Mouse (Mus musculus): ENCODE measurements around the gene Tex9. TPM values are rescaled to one million over a fixed set of nuclear protein-coding genes. Genes with fewer than 3 reads are reported as not detected.

Gene Tex9
- polyA plus RNA-seq, 1 experiment from 2014 or later, result 2.4 TPM

GRCm38 (mm10) chr9:72493465-72493864, 1.5 kb upstream of the Tex9 start:
- Histone ChIP-seq H3K9me3 (replicated peaks; ENCODE audit: control insufficient read depth, low read length) (no peaks in the 10 kb centered on the region), H3K4me3 (ENCODE audit: low read depth, low read length) (no peak overlapping the region), H3K9ac (ENCODE audit: low read depth, low read length) (no peak overlapping the region), H3K27ac (ENCODE audit: low read length) (no peak overlapping the region), H3K4me2 (ENCODE audit: low read depth, low read length) (no peak overlapping the region), H3K36me3 (ENCODE audit: control insufficient read depth, insufficient read depth) (no peaks in the 10 kb centered on the region), H3K27me3 (ENCODE audit: control insufficient read depth, insufficient read depth, low read depth, low read length) (no peaks in the 10 kb centered on the region), H3K4me1 (ENCODE audit: control insufficient read depth, low read depth, low read length) (peaks cover 22% of the 10 kb centered on the region)
- WGBS (ENCODE audit: insufficient replicate concordance), result 58% methylated on average over 2 of the region's 2 CpGs
- ATAC-seq (ENCODE audit: low read depth), result no peak

- Histone ChIP-seq H3K4me3 (ENCODE audit: low read depth, low read length) (peak overlapping the region; percentile 88), H3K36me3 (ENCODE audit: control insufficient read depth, insufficient read depth) (no peaks in the 10 kb centered on the region), H3K27me3 (ENCODE audit: control insufficient read depth, insufficient read depth, low read depth, low read length) (no peaks in the 10 kb centered on the region), H3K4me1 (ENCODE audit: control insufficient read depth, low read depth, low read length) (peaks cover 22% of the 10 kb centered on the region), H3K4me2 (ENCODE audit: low read depth, low read length) (peak overlapping the region; percentile 84), H3K27ac (ENCODE audit: low read length) (peak overlapping the region; percentile 76), H3K9ac (ENCODE audit: low read depth, low read length) (peak overlapping the region; percentile 70), H3K9me3 (replicated peaks; ENCODE audit: control insufficient read depth, low read length) (no peaks in the 10 kb centered on the region)
- under 1% methylated on average over 32 of the region's 32 CpGs for WGBS (ENCODE audit: insufficient replicate concordance)
- ATAC-seq (ENCODE audit: low read depth), result peak; percentile 98
These were observed 336 bp downstream of the Tex9 start for GRCm38 (mm10) chr9:72491559-72492193.

GRCm38 (mm10) chr9:72489131-72489530, 2.9 kb downstream of the Tex9 start:
- H3K9me3 ChIP-seq (replicated peaks; ENCODE audit: control insufficient read depth, low read length), result no peaks in the 10 kb centered on the region
- H3K27me3 ChIP-seq (ENCODE audit: control insufficient read depth, insufficient read depth, low read depth, low read length), result no peaks in the 10 kb centered on the region
- WGBS (ENCODE audit: insufficient replicate concordance), result 67% methylated on average over 5 of the region's 5 CpGs
- no peak overlapping the region for H3K27ac ChIP-seq (ENCODE audit: low read length)
- no peak overlapping the region for H3K9ac ChIP-seq (ENCODE audit: low read depth, low read length)
- H3K4me1 ChIP-seq (ENCODE audit: control insufficient read depth, low read depth, low read length), result peaks cover 22% of the 10 kb centered on the region
- H3K36me3 ChIP-seq (ENCODE audit: control insufficient read depth, insufficient read depth), result no peaks in the 10 kb centered on the region
- ATAC-seq (ENCODE audit: low read depth), result no peak
- no peak overlapping the region for H3K4me3 ChIP-seq (ENCODE audit: low read depth, low read length)
- H3K4me2 ChIP-seq (ENCODE audit: low read depth, low read length), result no peak overlapping the region

- H3K4me3 ChIP-seq (ENCODE audit: low read depth, low read length), result no peak overlapping the region
- no peak overlapping the region for H3K27ac ChIP-seq (ENCODE audit: low read length)
- H3K4me2 ChIP-seq (ENCODE audit: low read depth, low read length), result no peak overlapping the region
- H3K9me3 ChIP-seq (replicated peaks; ENCODE audit: control insufficient read depth, low read length), result no peaks in the 10 kb centered on the region
- no peaks in the 10 kb centered on the region for H3K27me3 ChIP-seq (ENCODE audit: control insufficient read depth, insufficient read depth, low read depth, low read length)
- no peak overlapping the region for H3K9ac ChIP-seq (ENCODE audit: low read depth, low read length)
- H3K36me3 ChIP-seq (ENCODE audit: control insufficient read depth, insufficient read depth), result no peaks in the 10 kb centered on the region
- ATAC-seq (ENCODE audit: low read depth), result no peak
- peaks cover 22% of the 10 kb centered on the region for H3K4me1 ChIP-seq (ENCODE audit: control insufficient read depth, low read depth, low read length)
These were observed 3.5 kb downstream of the Tex9 start for GRCm38 (mm10) chr9:72488523-72488922.

- H3K36me3 ChIP-seq (ENCODE audit: control insufficient read depth, insufficient read depth), result no peaks in the 10 kb centered on the region
- no peak for ATAC-seq (ENCODE audit: low read depth)
- H3K27ac ChIP-seq (ENCODE audit: low read length), result no peak overlapping the region
- H3K4me2 ChIP-seq (ENCODE audit: low read depth, low read length), result no peak overlapping the region
- no peaks in the 10 kb centered on the region for H3K27me3 ChIP-seq (ENCODE audit: control insufficient read depth, insufficient read depth, low read depth, low read length)
- WGBS (ENCODE audit: insufficient replicate concordance), result 76% methylated on average over 1 of the region's 1 CpGs
- no peaks in the 10 kb centered on the region for H3K9me3 ChIP-seq (replicated peaks; ENCODE audit: control insufficient read depth, low read length)
- H3K4me1 ChIP-seq (ENCODE audit: control insufficient read depth, low read depth, low read length), result no peaks in the 10 kb centered on the region
- H3K4me3 ChIP-seq (ENCODE audit: low read depth, low read length), result no peak overlapping the region
- no peak overlapping the region for H3K9ac ChIP-seq (ENCODE audit: low read depth, low read length)
These were observed 12.7 kb downstream of the Tex9 start for GRCm38 (mm10) chr9:72479276-72479675.

GRCm38 (mm10) chr9:72477306-72477705, 14.7 kb downstream of the Tex9 start:
- Histone ChIP-seq H3K27ac (ENCODE audit: low read length) (no peak overlapping the region), H3K4me2 (ENCODE audit: low read depth, low read length) (no peak overlapping the region), H3K36me3 (ENCODE audit: control insufficient read depth, insufficient read depth) (no peaks in the 10 kb centered on the region), H3K27me3 (ENCODE audit: control insufficient read depth, insufficient read depth, low read depth, low read length) (no peaks in the 10 kb centered on the region), H3K4me3 (ENCODE audit: low read depth, low read length) (no peak overlapping the region), H3K9ac (ENCODE audit: low read depth, low read length) (no peak overlapping the region), H3K4me1 (ENCODE audit: control insufficient read depth, low read depth, low read length) (no peaks in the 10 kb centered on the region), H3K9me3 (replicated peaks; ENCODE audit: control insufficient read depth, low read length) (no peaks in the 10 kb centered on the region)
- WGBS (ENCODE audit: insufficient replicate concordance), result 74% methylated on average over 6 of the region's 6 CpGs
- no peak for ATAC-seq (ENCODE audit: low read depth)

- no peak overlapping the region for H3K4me2 ChIP-seq (ENCODE audit: low read depth, low read length)
- H3K27ac ChIP-seq (ENCODE audit: low read length), result no peak overlapping the region
- no peak overlapping the region for H3K9ac ChIP-seq (ENCODE audit: low read depth, low read length)
- no peaks in the 10 kb centered on the region for H3K27me3 ChIP-seq (ENCODE audit: control insufficient read depth, insufficient read depth, low read depth, low read length)
- H3K4me1 ChIP-seq (ENCODE audit: control insufficient read depth, low read depth, low read length), result no peaks in the 10 kb centered on the region
- H3K36me3 ChIP-seq (ENCODE audit: control insufficient read depth, insufficient read depth), result no peaks in the 10 kb centered on the region
- no peaks in the 10 kb centered on the region for H3K9me3 ChIP-seq (replicated peaks; ENCODE audit: control insufficient read depth, low read length)
- 91% methylated on average over 9 of the region's 9 CpGs for whole genome bisulfite sequencing (ENCODE audit: insufficient replicate concordance)
- no peak overlapping the region for H3K4me3 ChIP-seq (ENCODE audit: low read depth, low read length)
- ATAC-seq (ENCODE audit: low read depth), result no peak
These were observed 16.5 kb downstream of the Tex9 start for GRCm38 (mm10) chr9:72475511-72475910.

GRCm38 (mm10) chr9:72469851-72470250, 22.2 kb downstream of the Tex9 start:
- H3K9ac ChIP-seq (ENCODE audit: low read depth, low read length), result no peak overlapping the region
- peaks cover 2% of the 10 kb centered on the region; the same call in 1 of the 2 replicates for H3K4me1 ChIP-seq (ENCODE audit: control insufficient read depth, low read depth, low read length)
- WGBS (ENCODE audit: insufficient replicate concordance), result 67% methylated on average over 1 of the region's 1 CpGs
- no peaks in the 10 kb centered on the region for H3K36me3 ChIP-seq (ENCODE audit: control insufficient read depth, insufficient read depth)
- no peaks in the 10 kb centered on the region for H3K27me3 ChIP-seq (ENCODE audit: control insufficient read depth, insufficient read depth, low read depth, low read length)
- H3K9me3 ChIP-seq (replicated peaks; ENCODE audit: control insufficient read depth, low read length), result no peaks in the 10 kb centered on the region
- H3K27ac ChIP-seq (ENCODE audit: low read length), result no peak overlapping the region
- no peak for ATAC-seq (ENCODE audit: low read depth)
- H3K4me3 ChIP-seq (ENCODE audit: low read depth, low read length), result no peak overlapping the region
- H3K4me2 ChIP-seq (ENCODE audit: low read depth, low read length), result no peak overlapping the region

GRCm38 (mm10) chr9:72468616-72469015, 23.4 kb downstream of the Tex9 start:
- Histone ChIP-seq H3K4me1 (ENCODE audit: control insufficient read depth, low read depth, low read length) (peaks cover 2% of the 10 kb centered on the region; the same call in 1 of the 2 replicates), H3K9me3 (replicated peaks; ENCODE audit: control insufficient read depth, low read length) (no peaks in the 10 kb centered on the region), H3K36me3 (ENCODE audit: control insufficient read depth, insufficient read depth) (no peaks in the 10 kb centered on the region), H3K4me3 (ENCODE audit: low read depth, low read length) (no peak overlapping the region), H3K9ac (ENCODE audit: low read depth, low read length) (no peak overlapping the region), H3K27ac (ENCODE audit: low read length) (no peak overlapping the region), H3K4me2 (ENCODE audit: low read depth, low read length) (no peak overlapping the region), H3K27me3 (ENCODE audit: control insufficient read depth, insufficient read depth, low read depth, low read length) (no peaks in the 10 kb centered on the region)
- WGBS (ENCODE audit: insufficient replicate concordance), result 82% methylated on average over 10 of the region's 10 CpGs
- no peak for ATAC-seq (ENCODE audit: low read depth)

Data from liver, embryonic 16.5 days (tissue).